Mouse (Mus musculus) thymus, adult 2 months (tissue): ENCODE results near the gene Rubcn. TPM values are rescaled to one million over a fixed set of nuclear protein-coding genes. Genes with fewer than 3 reads are reported as not detected.

ENCODE experiments used
- DNase-seq: peaks from one replicate; pipeline ENCODE4 v3.0.0; 2021
- H3K27ac ChIP-seq: fragments of 200-500 bp; 2 replicates; pipeline ENCODE4 v1.5.1; 2012; ENCODE audit warnings: low read length, control low read depth; ENCODE audit not compliant: control insufficient read depth, insufficient read depth
- H3K27me3 ChIP-seq: fragments of 200-500 bp; 2 replicates; pipeline ENCODE4 v1.6.1; 2012; ENCODE audit warnings: mild to moderate bottlenecking, low read length, moderate library complexity, mixed read lengths; ENCODE audit not compliant: control insufficient read depth, insufficient read depth
- H3K36me3 ChIP-seq: fragments of 200-500 bp; 2 replicates; pipeline ENCODE4 v1.6.1; 2012; ENCODE audit warnings: mild to moderate bottlenecking, low read length, moderate library complexity; ENCODE audit not compliant: control insufficient read depth, insufficient read depth
- H3K4me1 ChIP-seq: fragments of 200-500 bp; replicated peaks from 2 replicates; pipeline ENCODE4 v1.6.1; 2012; ENCODE audit warnings: low read length; ENCODE audit not compliant: control insufficient read depth, insufficient read depth
- H3K4me3 ChIP-seq: fragments of 200-500 bp; 2 replicates; pipeline ENCODE4 v1.5.1; 2012; ENCODE audit warnings: mild to moderate bottlenecking, low read length, control low read depth, moderate library complexity; ENCODE audit not compliant: control insufficient read depth, insufficient read depth
- CTCF ChIP-seq: fragments of 200-500 bp; IDR thresholded peaks from 2 replicates; pipeline ENCODE4 v1.5.1; 2012; ENCODE audit warnings: mild to moderate bottlenecking, control low read depth, low read length, moderate library complexity, borderline replicate concordance; ENCODE audit not compliant: control insufficient read depth, poor library complexity, insufficient read depth; ENCODE audit errors: extremely low read depth
- POLR2A ChIP-seq: fragments of 200-500 bp; IDR thresholded peaks from 2 replicates; pipeline ENCODE4 v1.6.1; 2012; ENCODE audit warnings: mild to moderate bottlenecking, low read length, control low read depth, moderate library complexity; ENCODE audit not compliant: control insufficient read depth, poor library complexity, insufficient read depth; ENCODE audit errors: extremely low read depth
- WGBS: fragments of 180-500 bp; shearing (Covaris S2); methylation state at CpG from one replicate; pipeline ENCODE4 v1.1.7; 2018; 5-methylcytosine and 5-hydroxymethylcytosine counted together
- polyA plus RNA-seq: library from polyadenylated mRNA; depleted of rRNA; stranded (reverse); fragments of >200 nt; gene quantifications from 2 replicates; pipeline ENCODE4 v1.2.3, GENCODE M21; 2012

The Rubcn gene
- polyA plus RNA-seq, 1 experiment: 36.4 TPM

DNA sequence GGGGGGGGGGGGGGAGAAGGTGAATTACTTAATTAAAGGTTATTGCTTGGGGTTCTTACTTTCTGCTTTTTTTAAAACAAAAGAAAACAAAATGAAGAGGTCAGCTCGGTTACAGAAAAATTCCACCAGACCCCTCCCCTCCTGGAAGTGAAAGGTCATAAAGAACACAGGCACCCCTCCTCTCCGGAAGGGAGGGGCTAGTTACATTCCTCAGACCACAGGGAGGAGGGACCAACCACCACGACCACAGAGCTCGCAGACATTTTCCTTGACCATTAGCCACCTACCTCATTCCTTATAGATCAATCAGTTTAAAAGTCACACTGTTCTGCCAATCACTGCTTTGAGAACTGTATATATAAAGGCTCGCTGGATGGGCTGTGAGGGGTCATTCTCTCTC lies 73.7 kb downstream of the Rubcn start:
- 68% methylated on average over 5 of the region's 5 CpGs for WGBS
- Histone ChIP-seq H3K36me3 (no peaks in the 10 kb centered on the region), H3K4me1 (0 out of 2 replicates have a peak, but pooled peaks cover 2% of the 10 kb centered on the region), H3K27ac (no peak overlapping the region), H3K4me3 (no peak overlapping the region), H3K27me3 (no peaks in the 10 kb centered on the region)
- no peak for DNase-seq
- TF ChIP-seq CTCF: no peak
- no peak for TF ChIP-seq POLR2A

DNA sequence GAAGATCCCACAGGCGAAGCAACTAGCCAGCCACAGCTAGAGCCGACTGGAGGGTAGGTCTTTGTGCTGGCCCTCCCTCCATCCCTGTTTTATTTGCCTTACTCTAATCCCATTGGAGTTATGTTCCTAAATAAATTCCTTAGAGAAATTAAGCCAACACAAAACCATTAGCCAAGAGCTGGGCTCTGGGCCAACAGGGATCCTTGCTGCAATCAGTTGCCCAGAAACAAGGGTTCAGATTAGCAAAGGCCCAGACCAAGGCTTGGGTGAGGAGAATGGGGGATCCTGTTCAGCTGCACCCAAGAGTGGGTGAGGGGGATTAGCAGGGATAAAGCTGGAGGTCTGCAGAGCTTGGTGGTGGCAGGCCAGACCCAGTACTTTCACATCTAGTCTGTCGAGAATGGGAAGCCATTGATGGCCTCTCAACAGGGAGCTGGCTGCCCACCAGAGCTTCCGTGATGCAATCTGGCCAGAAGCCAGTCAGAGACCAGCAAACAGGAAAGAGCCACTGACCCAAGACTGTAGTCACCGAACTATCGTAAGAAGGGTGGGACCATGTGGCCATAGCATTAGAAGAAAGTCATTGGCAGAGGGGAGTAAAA lies 74.2 kb downstream of the Rubcn start:
- no peak overlapping the region for H3K4me3 ChIP-seq
- no peak for DNase-seq
- no peaks in the 10 kb centered on the region for H3K36me3 ChIP-seq
- H3K27ac ChIP-seq: no peak overlapping the region
- no peaks in the 10 kb centered on the region for H3K27me3 ChIP-seq
- WGBS: 79% methylated on average over 6 of the region's 6 CpGs
- 0 out of 2 replicates have a peak, but pooled peaks cover 2% of the 10 kb centered on the region for H3K4me1 ChIP-seq
- TF ChIP-seq POLR2A (no peak), CTCF (no peak)

DNA sequence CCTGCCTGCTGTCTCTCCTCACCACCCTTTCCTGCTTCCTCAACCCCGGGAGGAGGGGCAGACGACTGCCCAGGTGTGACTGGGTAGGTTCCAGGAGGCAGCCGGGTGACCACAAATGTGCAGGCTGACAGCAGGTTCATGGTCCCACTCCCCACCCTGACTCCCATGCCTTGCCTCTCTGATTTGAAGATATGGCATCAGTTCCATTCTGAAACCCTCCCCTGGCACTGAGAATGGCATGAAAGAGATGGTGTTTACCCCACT lies 80.2 kb downstream of the Rubcn start, which contains the start of gene Muc20:
Gene Muc20 (minus strand): TSS at position 10 of the 264 bp plus-strand sequence.
- 22% methylated on average over 3 of the region's 3 CpGs for WGBS
- Histone ChIP-seq H3K36me3 (no peaks in the 10 kb centered on the region), H3K4me1 (no peaks in the 10 kb centered on the region), H3K27me3 (no peaks in the 10 kb centered on the region), H3K4me3 (no peak within 1 kb of the TSS), H3K27ac (no peak within 1 kb of the TSS)
- DNase-seq: no peak
- no peak for TF ChIP-seq POLR2A
- no peak for TF ChIP-seq CTCF

DNA sequence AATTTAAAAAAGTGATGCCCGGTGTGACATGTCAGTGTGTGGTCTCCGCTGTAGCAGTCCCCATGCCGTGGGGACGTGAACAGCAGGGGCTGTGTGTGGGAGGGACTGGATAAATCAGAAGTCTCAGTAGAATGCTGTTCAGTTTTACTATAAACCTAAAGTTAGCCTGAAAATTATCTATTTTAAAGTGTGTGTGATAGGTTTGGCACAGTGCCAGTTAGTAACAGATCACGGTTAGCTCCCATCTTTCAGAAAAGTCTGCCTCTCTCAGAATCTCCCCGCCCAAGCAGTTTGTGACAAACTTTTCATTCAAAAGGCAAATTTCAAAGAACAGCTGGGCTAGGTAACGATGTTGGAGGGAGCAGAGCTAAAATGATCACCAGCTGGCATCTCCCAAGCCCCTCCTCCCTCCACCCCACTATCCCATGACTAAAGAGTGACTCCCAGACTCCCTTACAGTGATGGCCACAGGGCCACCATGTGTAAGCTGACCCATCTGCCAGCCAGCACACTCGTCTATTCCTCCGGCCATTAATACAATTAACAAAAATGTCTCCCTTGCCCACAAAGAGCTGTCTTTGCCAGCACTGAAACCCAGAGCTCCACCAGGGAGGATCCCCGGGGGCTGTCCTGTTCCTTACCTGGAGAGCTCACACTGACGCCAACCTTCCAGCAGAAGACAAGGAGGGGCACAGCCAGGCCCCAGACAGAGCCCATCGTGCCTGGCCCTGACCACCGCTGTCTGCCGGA lies 80.7 kb downstream of the Rubcn start:
- WGBS: 65% methylated on average over 14 of the region's 14 CpGs
- no peak overlapping the region for H3K27ac ChIP-seq
- no peak overlapping the region for H3K4me3 ChIP-seq
- no peaks in the 10 kb centered on the region for H3K27me3 ChIP-seq
- H3K36me3 ChIP-seq: no peaks in the 10 kb centered on the region
- H3K4me1 ChIP-seq: no peaks in the 10 kb centered on the region
- no peak for DNase-seq
- TF ChIP-seq CTCF (no peak), POLR2A (no peak)

DNA sequence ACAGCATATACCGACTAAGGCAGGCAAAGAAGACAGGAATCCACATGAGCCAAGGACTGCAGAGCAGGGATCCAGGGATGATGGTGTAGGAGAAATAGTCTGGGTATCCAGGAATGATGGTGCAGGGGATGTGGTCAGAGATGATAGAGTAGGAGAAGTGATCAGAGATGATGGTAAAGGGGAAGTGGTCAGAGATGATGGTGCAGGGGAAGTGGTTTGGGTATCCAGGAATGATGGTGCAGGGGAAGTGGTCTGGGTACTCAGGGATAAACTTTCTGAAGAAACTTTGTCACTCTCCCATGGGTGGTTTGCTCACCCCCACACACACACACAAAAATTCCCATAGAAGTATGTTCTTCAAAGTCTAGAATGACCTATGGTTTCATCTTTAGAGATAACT lies 82.4 kb downstream of the Rubcn start:
- H3K27me3 ChIP-seq: no peaks in the 10 kb centered on the region
- no peak for DNase-seq
- H3K27ac ChIP-seq: no peak overlapping the region
- no peaks in the 10 kb centered on the region for H3K4me1 ChIP-seq
- H3K36me3 ChIP-seq: no peaks in the 10 kb centered on the region
- TF ChIP-seq POLR2A: no peak
- no peak for TF ChIP-seq CTCF
- WGBS: 86% methylated on average over 1 of the region's 1 CpGs
- no peak overlapping the region for H3K4me3 ChIP-seq

DNA sequence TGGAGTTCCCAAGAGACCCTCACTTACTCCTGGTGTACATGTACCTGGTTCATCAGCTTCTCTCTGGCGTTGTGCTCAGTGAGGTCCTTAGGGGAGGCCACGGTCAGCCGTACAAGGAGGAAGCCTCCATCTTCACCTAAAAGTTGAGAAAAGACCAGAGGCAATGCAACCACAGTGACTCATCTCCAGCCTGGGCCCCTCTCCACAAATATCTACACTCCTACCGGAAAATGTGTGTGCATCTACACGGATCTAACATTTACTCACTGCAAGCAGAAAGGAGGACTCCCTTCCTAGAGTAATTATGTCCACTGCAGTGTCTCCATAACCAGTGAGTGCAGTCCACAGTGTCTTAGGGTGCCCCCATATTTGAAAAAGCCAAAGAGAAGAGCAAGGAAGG lies 87.5 kb downstream of the Rubcn start:
- DNase-seq: no peak
- H3K4me1 ChIP-seq: no peaks in the 10 kb centered on the region
- H3K4me3 ChIP-seq: no peak overlapping the region
- no peaks in the 10 kb centered on the region for H3K27me3 ChIP-seq
- no peak overlapping the region for H3K27ac ChIP-seq
- WGBS: 90% methylated on average over 5 of the region's 5 CpGs
- H3K36me3 ChIP-seq: no peaks in the 10 kb centered on the region
- TF ChIP-seq CTCF (no peak), POLR2A (no peak)
